Comparison of ENCODE assay signal across 8 mouse cellular contexts in the genomic region with DNA sequence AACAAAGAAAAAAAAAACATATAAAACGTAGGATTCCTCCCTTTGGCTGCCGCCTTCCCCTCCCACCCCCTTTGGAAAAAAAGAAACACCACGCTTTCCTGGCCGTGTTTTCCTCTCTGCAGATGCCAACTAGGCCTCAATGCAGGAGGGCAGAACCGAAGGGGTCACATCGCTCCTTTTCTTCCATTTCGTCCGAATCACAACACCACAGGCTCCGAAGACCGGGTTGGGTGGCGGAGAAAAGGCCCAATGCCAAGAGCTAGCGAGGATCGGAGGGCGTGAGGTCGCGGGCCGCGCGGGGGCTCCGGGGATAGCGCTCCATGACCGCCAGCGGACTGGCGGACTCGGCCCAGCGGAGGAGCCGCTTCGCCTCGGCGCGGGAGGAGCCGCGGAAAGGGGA. TPM values are rescaled to one million over a fixed set of nuclear protein-coding genes. Genes with fewer than 3 reads are reported as not detected.
DNase-seq lines count a peak whose midpoint lies in the region; ATAC-seq and TF ChIP-seq lines count a peak whose summit lies in the region.

No protein-coding gene starts in this region.

- H3K4me1 ChIP-seq in embryonic facial prominence, embryonic 12.5 days, result peaks cover 60% of the 10 kb centered on the region
- peaks cover 56% of the 10 kb centered on the region for H3K4me1 ChIP-seq in hindbrain, embryonic 16.5 days (ENCODE audit: control insufficient read depth, insufficient read depth, low read depth, low read length)
- peaks cover 70% of the 10 kb centered on the region for H3K4me1 ChIP-seq in midbrain, embryonic 13.5 days (replicated peaks)

- no peak for TF ChIP-seq CTCF in gastrocnemius, adult 2 months (IDR thresholded peaks at IDR 0.05)

- 0% methylated on average over 33 of the region's 33 CpGs for WGBS in embryonic facial prominence, embryonic 12.5 days
- under 1% methylated on average over 28 of the region's 33 CpGs for WGBS in hindbrain, embryonic 16.5 days
- WGBS in midbrain, embryonic 13.5 days, result under 1% methylated on average over 27 of the region's 33 CpGs

- peak overlapping the region; percentile 78 for H3K4me2 ChIP-seq in embryonic facial prominence, embryonic 12.5 days (replicated peaks)
- peak overlapping the region; percentile 88 for H3K4me2 ChIP-seq in hindbrain, embryonic 16.5 days (ENCODE audit: low read length)
- H3K4me2 ChIP-seq in midbrain, embryonic 13.5 days (replicated peaks), result peak overlapping the region; percentile 88

- H3K9me3 ChIP-seq in embryonic facial prominence, embryonic 12.5 days, result no peaks in the 10 kb centered on the region
- no peaks in the 10 kb centered on the region for H3K9me3 ChIP-seq in hindbrain, embryonic 16.5 days (ENCODE audit: control insufficient read depth, low read length)
- H3K9me3 ChIP-seq in midbrain, embryonic 13.5 days, result no peaks in the 10 kb centered on the region

- H3K9ac ChIP-seq in embryonic facial prominence, embryonic 12.5 days, result peak overlapping the region; percentile 89
- H3K9ac ChIP-seq in hindbrain, embryonic 16.5 days (ENCODE audit: low read depth, low read length), result peak overlapping the region; percentile 93
- H3K9ac ChIP-seq in midbrain, embryonic 13.5 days (replicated peaks), result peak overlapping the region; percentile 96

- intact Hi-C loops in gastrocnemius, adult 2 months (cut with DNase I), result loop anchor here (10.0 kb wide), 1 partner anchor 142 kb away; a partner anchor contains a TSS

- no peaks in the 10 kb centered on the region for H3K27me3 ChIP-seq in embryonic facial prominence, embryonic 12.5 days
- no peaks in the 10 kb centered on the region for H3K27me3 ChIP-seq in hindbrain, embryonic 16.5 days (replicated peaks; ENCODE audit: control insufficient read depth, insufficient read depth, low read length)
- no peaks in the 10 kb centered on the region for H3K27me3 ChIP-seq in midbrain, embryonic 13.5 days

- H3K27ac ChIP-seq in gastrocnemius, adult 2 months, result peak overlapping the region; percentile 98
- H3K27ac ChIP-seq in embryonic facial prominence, embryonic 12.5 days, result peak overlapping the region; percentile 97
- peak overlapping the region; percentile 95 for H3K27ac ChIP-seq in hindbrain, embryonic 16.5 days (ENCODE audit: low read depth, low read length)
- H3K27ac ChIP-seq in midbrain, embryonic 13.5 days, result peak overlapping the region; percentile 95

- ATAC-seq in embryonic facial prominence, embryonic 12.5 days (ENCODE audit: insufficient number of reproducible peaks, insufficient read depth, low FRiP score, low TSS enrichment), result no peak
- ATAC-seq in hindbrain, embryonic 16.5 days, result no peak
- no peak for ATAC-seq in midbrain, embryonic 13.5 days
- ATAC-seq in megakaryocyte progenitor cell, adult 5-6 weeks (replicated peaks; ENCODE audit: poor library complexity), result no peak

- no peak for DNase-seq in gastrocnemius, adult 2 months
- no peak for DNase-seq in gastrocnemius, postnatal 4 days (ENCODE audit: low spot score in 2 of 2)
- DNase-seq in 416B (ENCODE audit: low read depth), result peak; percentile 54
- no peak for DNase-seq in cerebellum, adult 9-11 months

- H3K36me3 ChIP-seq in embryonic facial prominence, embryonic 12.5 days, result no peaks in the 10 kb centered on the region
- no peaks in the 10 kb centered on the region for H3K36me3 ChIP-seq in hindbrain, embryonic 16.5 days (ENCODE audit: control insufficient read depth, insufficient read depth, low read length)
- H3K36me3 ChIP-seq in midbrain, embryonic 13.5 days, result no peaks in the 10 kb centered on the region

- peak overlapping the region; percentile 90 for H3K4me3 ChIP-seq in gastrocnemius, adult 2 months
- H3K4me3 ChIP-seq in embryonic facial prominence, embryonic 12.5 days, result peak overlapping the region; percentile 77
- peak overlapping the region; percentile 68 for H3K4me3 ChIP-seq in hindbrain, embryonic 16.5 days (ENCODE audit: low read length)
- peak overlapping the region; percentile 94 for H3K4me3 ChIP-seq in midbrain, embryonic 13.5 days (replicated peaks)

RNA-seq across cellular contexts. Expression of a gene that starts 0.5 kb away (rescaled TPM):
- 10 to 100 TPM; 12.3 to 18.7 TPM for total RNA-seq in gastrocnemius, adult 2 months (2021)
- total RNA-seq in gastrocnemius, postnatal 4 days (2021), result 10 to 100 TPM; 16.6 to 17.4 TPM
- 30.1 and 32.7 TPM in 2 replicates for polyA plus RNA-seq in embryonic facial prominence, embryonic 12.5 days (2016; fragmentation: Nextera tagmentation; extraction: Ambion mirVana)
- 19.1 and 21.5 TPM in 2 replicates for polyA plus RNA-seq in hindbrain, embryonic 16.5 days (2015; fragmentation: Nextera tagmentation; extraction: Ambion mirVana)
- 18.4 and 20.6 TPM in 2 replicates for polyA plus RNA-seq in midbrain, embryonic 13.5 days (2015; fragmentation: Nextera tagmentation; extraction: Ambion mirVana)
- total RNA-seq in megakaryocyte progenitor cell, adult 5-6 weeks (2015), result 16.0 and 18.9 TPM in 2 replicates
- total RNA-seq in megakaryocyte progenitor cell, adult 5-6 weeks (2017), result 25.1 and 26.2 TPM in 2 replicates

RNA-seq across cellular contexts. Expression of a gene that starts 3.5 kb away (rescaled TPM):
- total RNA-seq in gastrocnemius, adult 2 months (2021), result 10 to 100 TPM; 24.4 to 28.5 TPM
- 10 to 100 TPM; 20.7 to 22.5 TPM for total RNA-seq in gastrocnemius, postnatal 4 days (2021)
- polyA plus RNA-seq in embryonic facial prominence, embryonic 12.5 days (2016; fragmentation: Nextera tagmentation; extraction: Ambion mirVana), result 41.5 and 43.6 TPM in 2 replicates
- 46.0 and 51.5 TPM in 2 replicates for polyA plus RNA-seq in hindbrain, embryonic 16.5 days (2015; fragmentation: Nextera tagmentation; extraction: Ambion mirVana)
- polyA plus RNA-seq in midbrain, embryonic 13.5 days (2015; fragmentation: Nextera tagmentation; extraction: Ambion mirVana), result 42.6 and 49.1 TPM in 2 replicates
- total RNA-seq in megakaryocyte progenitor cell, adult 5-6 weeks (2015), result 31.0 and 34.5 TPM in 2 replicates
- total RNA-seq in megakaryocyte progenitor cell, adult 5-6 weeks (2017), result 48.2 and 58.6 TPM in 2 replicates

RNA-seq across cellular contexts. Expression of a gene that starts 16.5 kb away (rescaled TPM):
- 10 to 100 TPM; 52.8 to 78.6 TPM for total RNA-seq in gastrocnemius, adult 2 months (2021)
- 100 to 1,000 TPM; 110 to 114 TPM for total RNA-seq in gastrocnemius, postnatal 4 days (2021)
- polyA plus RNA-seq in embryonic facial prominence, embryonic 12.5 days (2016; fragmentation: Nextera tagmentation; extraction: Ambion mirVana), result 229 and 235 TPM in 2 replicates
- polyA plus RNA-seq in hindbrain, embryonic 16.5 days (2015; fragmentation: Nextera tagmentation; extraction: Ambion mirVana), result 220 and 251 TPM in 2 replicates
- polyA plus RNA-seq in midbrain, embryonic 13.5 days (2015; fragmentation: Nextera tagmentation; extraction: Ambion mirVana), result 254 and 260 TPM in 2 replicates
- total RNA-seq in megakaryocyte progenitor cell, adult 5-6 weeks (2015), result 197 and 207 TPM in 2 replicates
- total RNA-seq in megakaryocyte progenitor cell, adult 5-6 weeks (2017), result 85.1 and 112 TPM in 2 replicates

RNA-seq across cellular contexts. Expression of a gene that starts 28.2 kb away (rescaled TPM):
- total RNA-seq in gastrocnemius, adult 2 months (2021), result 10 to 100 TPM; 11.8 to 15.6 TPM
- 10 to 100 TPM; 29.9 to 32.1 TPM for total RNA-seq in gastrocnemius, postnatal 4 days (2021)
- polyA plus RNA-seq in embryonic facial prominence, embryonic 12.5 days (2016; fragmentation: Nextera tagmentation; extraction: Ambion mirVana), result 59.9 and 60.3 TPM in 2 replicates
- polyA plus RNA-seq in hindbrain, embryonic 16.5 days (2015; fragmentation: Nextera tagmentation; extraction: Ambion mirVana), result 93.8 and 101 TPM in 2 replicates
- 92.4 and 94.9 TPM in 2 replicates for polyA plus RNA-seq in midbrain, embryonic 13.5 days (2015; fragmentation: Nextera tagmentation; extraction: Ambion mirVana)
- total RNA-seq in megakaryocyte progenitor cell, adult 5-6 weeks (2015), result 13.8 and 19.0 TPM in 2 replicates
- total RNA-seq in megakaryocyte progenitor cell, adult 5-6 weeks (2017), result 47.9 and 65.2 TPM in 2 replicates

RNA-seq across cellular contexts. Expression of a gene that starts 28.4 kb away (rescaled TPM):
- total RNA-seq in gastrocnemius, adult 2 months (2021), result under 1 TPM; 0.47 to 0.84 TPM
- 1 to 10 TPM; 1.7 to 2.1 TPM for total RNA-seq in gastrocnemius, postnatal 4 days (2021)
- polyA plus RNA-seq in embryonic facial prominence, embryonic 12.5 days (2016; fragmentation: Nextera tagmentation; extraction: Ambion mirVana), result 2.6 and 2.9 TPM in 2 replicates
- polyA plus RNA-seq in hindbrain, embryonic 16.5 days (2015; fragmentation: Nextera tagmentation; extraction: Ambion mirVana), result 3.0 and 3.5 TPM in 2 replicates
- polyA plus RNA-seq in midbrain, embryonic 13.5 days (2015; fragmentation: Nextera tagmentation; extraction: Ambion mirVana), result 6.8 and 6.9 TPM in 2 replicates
- 0.61 and 1.5 TPM in 2 replicates for total RNA-seq in megakaryocyte progenitor cell, adult 5-6 weeks (2015)
- total RNA-seq in megakaryocyte progenitor cell, adult 5-6 weeks (2017), result 0.92 and 1.4 TPM in 2 replicates
